Mouse (Mus musculus) brain, embryonic 14.5 days (tissue): Measurements from ENCODE around the gene Rsc1a1.

ENCODE experiments used
- CTCF ChIP-seq: fragments of 200-500 bp; IDR thresholded peaks from 2 replicates; pipeline ENCODE4 v1.5.1; 2012; ENCODE audit warnings: inconsistent platforms, mild to moderate bottlenecking, moderate library complexity, borderline replicate concordance; ENCODE audit not compliant: insufficient read depth, insufficient read length; ENCODE audit errors: extremely low read depth
- POLR2A ChIP-seq: fragments of 200-500 bp; IDR thresholded peaks from 2 replicates; pipeline ENCODE4 v1.6.1; 2012; ENCODE audit warnings: mild to moderate bottlenecking, inconsistent platforms, borderline replicate concordance; ENCODE audit not compliant: poor library complexity, insufficient read depth, insufficient read length, severe bottlenecking; ENCODE audit errors: extremely low read depth

DNA sequence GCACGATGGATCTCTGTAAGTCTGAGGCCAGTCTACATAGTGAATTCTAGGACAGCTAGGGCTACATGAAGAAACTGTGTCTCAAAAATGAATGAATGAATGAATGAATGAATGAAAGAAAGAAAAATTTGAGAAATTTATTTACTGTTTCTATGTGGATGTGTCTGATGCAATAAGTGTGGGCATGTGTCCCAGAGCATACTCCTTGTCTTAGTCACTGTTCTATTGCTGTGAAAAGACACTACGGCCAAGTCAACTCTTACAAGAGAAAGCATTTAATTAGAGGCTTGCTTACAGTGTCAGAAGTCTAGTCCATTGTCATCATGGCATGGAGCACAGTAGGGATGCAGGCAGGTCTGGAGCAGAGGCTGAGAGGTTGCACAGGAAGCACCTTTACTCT lies 23.6 kb upstream of the Rsc1a1 start:
- TF ChIP-seq CTCF, result no peak
- TF ChIP-seq POLR2A, result no peak
